Mouse (Mus musculus) midbrain, postnatal 0 days (tissue): ENCODE data around the gene Rpl12. TPM values are rescaled to one million over a fixed set of nuclear protein-coding genes. Genes with fewer than 3 reads are reported as not detected.
A peak's percentile ranks its signal among the peaks of the same experiment; 100 is the strongest.

Experiments used
- ATAC-seq: fragments of 200-750 bp; cut with Nextera tagmentation; 2 replicates; pipeline ENCODE4 v1.8.0; 2017; ENCODE audit warnings: moderate number of reproducible peaks, mild to moderate bottlenecking, moderate TSS enrichment, moderate library complexity; ENCODE audit not compliant: low FRiP score
- DNase-seq: peaks from one replicate; pipeline ENCODE4 v3.0.0-alpha.2; 2015; ENCODE audit warnings: low spot score
- H3K27ac ChIP-seq: fragments of 300-500 bp; sonication (generic); 2 replicates; pipeline ENCODE4 v1.5.1; 2014; ENCODE audit warnings: low read depth, mild to moderate bottlenecking, low read length, mixed read lengths
- H3K27me3 ChIP-seq: fragments of 300-500 bp; sonication (generic); 2 replicates; pipeline ENCODE4 v1.6.1; 2014; ENCODE audit warnings: low read length, control low read depth, mixed read lengths; ENCODE audit not compliant: insufficient read depth
- H3K36me3 ChIP-seq: fragments of 300-500 bp; sonication (generic); 2 replicates; pipeline ENCODE4 v1.6.1; 2014; ENCODE audit warnings: low read length, control low read depth, mixed read lengths; ENCODE audit not compliant: insufficient read depth
- H3K4me1 ChIP-seq: fragments of 300-500 bp; sonication (generic); 2 replicates; pipeline ENCODE4 v1.6.1; 2014; ENCODE audit warnings: mild to moderate bottlenecking, control low read depth, antibody characterized with exemption, low read length, mixed read lengths; ENCODE audit not compliant: insufficient read depth
- H3K4me2 ChIP-seq: fragments of 300-500 bp; sonication (generic); 2 replicates; pipeline ENCODE4 v1.6.1; 2014; ENCODE audit warnings: low read depth, mild to moderate bottlenecking, low read length, mixed read lengths; ENCODE audit not compliant: poor library complexity, severe bottlenecking
- H3K4me3 ChIP-seq: fragments of 300-500 bp; sonication (generic); 2 replicates; pipeline ENCODE4 v1.5.1; 2014; ENCODE audit warnings: low read depth, mild to moderate bottlenecking, low read length, moderate library complexity
- H3K9ac ChIP-seq: fragments of 300-500 bp; sonication (generic); replicated peaks from 2 replicates; pipeline ENCODE4 v1.6.1; 2014; ENCODE audit warnings: mild to moderate bottlenecking, low read length, moderate library complexity, mixed read lengths; ENCODE audit not compliant: poor library complexity, severe bottlenecking
- H3K9me3 ChIP-seq: fragments of 300-500 bp; sonication (generic); 2 replicates; pipeline ENCODE4 v1.6.1; 2016; ENCODE audit warnings: low read length, control low read depth
- CTCF ChIP-seq: IDR thresholded peaks from 2 replicates; pipeline ENCODE4 v1.5.1; 2016; ENCODE audit warnings: antibody characterized with exemption, mild to moderate bottlenecking
- WGBS: fragments of 180-500 bp; shearing (Covaris S2); extraction: QIAGEN DNeasy Blood & Tissue Kit; methylation state at CpG from one replicate; pipeline ENCODE4 v1.1.7; 2014; 5-methylcytosine and 5-hydroxymethylcytosine counted together
- polyA plus RNA-seq: library from polyadenylated mRNA; unstranded; fragments of >200 nt; fragmentation: Nextera tagmentation; extraction: Ambion mirVana; gene quantifications from 2 replicates; pipeline ENCODE4 v1.2.1, GENCODE M21; 2015
- total RNA-seq: library from RNA; depleted of rRNA; stranded (reverse); fragments of >200 nt; gene quantifications from 2 replicates; pipeline ENCODE4 v1.2.3, GENCODE M21; 2014

Rpl12 gene
- total and polyA plus RNA-seq, 2 experiments from 2014 or later: 102 to 196 TPM

DNA sequence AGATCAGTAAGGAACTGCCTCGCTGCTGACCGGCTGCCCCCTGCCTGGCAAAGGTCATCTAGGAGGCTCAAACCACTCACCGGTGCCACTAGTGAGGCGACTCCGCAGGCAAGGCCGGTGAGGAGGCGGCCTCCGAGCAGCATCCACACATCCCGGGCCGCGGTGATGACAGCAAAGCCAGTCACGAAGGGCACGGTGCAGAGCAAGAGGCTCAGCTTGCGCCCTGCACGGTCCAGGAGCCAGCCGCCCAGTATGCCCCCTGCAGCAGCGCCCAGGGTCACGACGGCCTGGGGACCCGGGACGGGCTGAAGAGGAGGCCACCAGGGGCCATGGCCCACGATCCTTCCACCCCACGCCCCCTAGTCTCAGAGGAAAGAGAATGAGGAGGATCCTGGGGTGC lies 19.9 kb downstream of the Rpl12 start:
- H3K9ac ChIP-seq: peak overlapping the region; percentile 91
- ATAC-seq: peak; percentile 41
- H3K4me3 ChIP-seq: peak overlapping the region; percentile 80
- H3K36me3 ChIP-seq: peaks cover 9% of the 10 kb centered on the region
- no peaks in the 10 kb centered on the region for H3K27me3 ChIP-seq
- H3K9me3 ChIP-seq: no peaks in the 10 kb centered on the region
- peak overlapping the region; percentile 77 for H3K27ac ChIP-seq
- TF ChIP-seq CTCF: no peak
- DNase-seq: no peak
- 1% methylated on average over 23 of the region's 23 CpGs for WGBS
- peak overlapping the region; percentile 95 for H3K4me2 ChIP-seq
- no peaks in the 10 kb centered on the region for H3K4me1 ChIP-seq

DNA sequence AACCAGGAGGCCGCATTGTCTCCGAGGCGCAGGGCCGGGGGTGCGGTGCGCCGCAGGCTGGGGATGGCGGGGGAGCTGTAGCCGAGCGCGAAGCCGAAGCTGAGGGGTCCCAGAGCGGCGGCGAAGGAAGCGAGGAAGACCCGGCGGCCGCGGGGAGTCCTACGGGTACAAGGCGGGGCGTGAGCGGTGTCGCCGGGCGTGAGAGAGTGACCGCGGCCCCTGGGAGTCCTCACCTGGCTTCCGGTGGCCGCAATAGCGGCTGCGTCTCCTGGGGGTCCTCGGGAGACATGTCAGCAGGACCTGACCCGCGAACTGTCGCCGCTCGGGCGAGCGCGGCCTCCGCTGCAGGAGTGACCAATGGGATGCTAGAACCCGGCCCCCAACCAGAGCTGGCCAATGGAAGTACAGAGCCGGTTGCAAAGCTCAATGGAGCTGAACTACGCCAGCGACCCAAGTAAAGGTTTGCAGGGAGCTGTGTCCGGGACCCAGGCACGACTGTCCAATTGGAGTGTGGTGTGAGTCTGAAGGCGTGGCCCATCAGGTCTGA lies 20.4 kb downstream of the Rpl12 start, which contains the start of gene Slc2a8:
Gene Slc2a8 (minus strand): TSS at position 359 of the 547 bp plus-strand sequence.
- TF ChIP-seq CTCF: 0 out of 2 replicates have a peak, but pooled peaks have one; percentile 1
- under 1% methylated on average over 45 of the region's 50 CpGs for WGBS
- no peaks in the 10 kb centered on the region for H3K4me1 ChIP-seq
- H3K27ac ChIP-seq: peak within 1 kb of the TSS; percentile 77
- ATAC-seq: peak; percentile 97
- peak within 1 kb of the TSS; percentile 95 for H3K4me2 ChIP-seq
- H3K27me3 ChIP-seq: no peaks in the 10 kb centered on the region
- peaks cover 10% of the 10 kb centered on the region for H3K36me3 ChIP-seq
- H3K4me3 ChIP-seq: peak within 1 kb of the TSS; percentile 80
- peak within 1 kb of the TSS; percentile 91 for H3K9ac ChIP-seq
- no peaks in the 10 kb centered on the region for H3K9me3 ChIP-seq
- DNase-seq: peak; percentile 97

DNA sequence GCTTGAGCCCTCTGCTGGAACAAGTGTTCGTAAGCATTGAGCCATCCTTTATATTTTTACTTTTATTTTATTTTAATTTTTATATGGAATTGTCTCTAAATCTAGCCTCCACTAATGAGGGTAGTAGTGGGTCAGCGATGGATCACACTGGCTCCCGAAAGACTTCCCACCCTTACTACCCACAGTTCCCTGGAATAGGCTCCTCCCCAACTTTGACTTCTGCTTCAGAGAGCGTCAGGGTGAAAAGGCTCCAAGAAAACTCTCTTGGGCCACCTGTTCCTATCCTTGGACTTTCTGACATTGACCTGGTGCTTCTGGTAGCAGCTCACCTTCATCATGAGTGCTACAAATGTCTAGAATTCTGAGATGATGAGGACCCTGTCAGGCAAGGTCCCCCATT lies 21.3 kb downstream of the Rpl12 start:
- Histone ChIP-seq H3K36me3 (peaks cover 12% of the 10 kb centered on the region), H3K27ac (no peak overlapping the region), H3K4me2 (peak overlapping the region; percentile 95), H3K9ac (no peak overlapping the region), H3K4me3 (peak overlapping the region; percentile 80; the same call in 1 of the 2 replicates), H3K4me1 (no peaks in the 10 kb centered on the region), H3K9me3 (no peaks in the 10 kb centered on the region), H3K27me3 (no peaks in the 10 kb centered on the region)
- ATAC-seq (no peak), DNase-seq (no peak)
- peak; percentile 35; the same call in 1 of the 2 replicates for TF ChIP-seq CTCF
- WGBS: 3% methylated on average over 4 of the region's 4 CpGs

DNA sequence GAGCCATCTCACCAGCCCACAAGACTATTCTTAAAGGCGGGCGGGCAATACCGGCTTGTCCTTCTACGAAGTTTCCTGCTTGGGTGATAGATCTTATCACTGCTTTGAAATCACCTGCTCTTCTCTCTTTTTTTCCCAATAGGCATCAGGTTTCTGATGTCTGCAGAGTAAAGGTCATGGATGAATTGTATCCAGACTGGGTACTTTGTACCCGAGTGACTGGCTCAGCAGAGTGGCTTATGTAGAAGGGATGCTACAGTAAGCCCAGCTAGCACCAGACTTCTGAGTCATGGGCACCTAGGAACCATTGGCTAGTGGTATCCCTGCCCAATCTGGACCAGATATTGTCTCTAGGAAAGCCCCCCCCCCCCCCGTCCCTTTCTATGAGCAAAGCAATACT lies 22.3 kb downstream of the Rpl12 start:
- 58% methylated on average over 6 of the region's 6 CpGs for WGBS
- H3K9ac ChIP-seq: no peak overlapping the region

DNA sequence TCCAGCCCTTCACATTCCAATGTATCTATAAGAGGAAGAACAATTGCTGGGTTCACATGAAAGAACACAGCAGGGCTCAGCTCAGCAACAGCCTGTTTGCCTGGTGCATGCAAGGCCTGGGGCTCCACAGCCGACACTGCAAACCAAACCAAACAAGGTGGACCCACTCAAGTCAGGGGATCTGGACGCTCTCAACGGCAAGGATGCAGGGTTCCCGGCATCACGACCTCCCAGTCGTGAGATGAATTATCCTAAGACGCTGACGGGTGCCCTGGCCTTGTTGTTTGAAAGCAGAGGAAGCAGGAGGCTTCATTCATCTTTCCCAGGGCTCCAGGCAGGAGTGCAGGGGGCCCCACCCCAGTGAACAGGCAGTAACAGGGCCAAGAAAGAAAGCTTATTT lies 24.5 kb downstream of the Rpl12 start:
- Histone ChIP-seq H3K9ac (no peak overlapping the region), H3K27me3 (no peaks in the 10 kb centered on the region), H3K9me3 (no peaks in the 10 kb centered on the region), H3K4me3 (no peak overlapping the region), H3K4me2 (no peak overlapping the region), H3K36me3 (peaks cover 7% of the 10 kb centered on the region), H3K4me1 (no peaks in the 10 kb centered on the region), H3K27ac (no peak overlapping the region)
- 67% methylated on average over 8 of the region's 8 CpGs for WGBS
- ATAC-seq (no peak), DNase-seq (no peak)
- TF ChIP-seq CTCF: no peak

More for the DNA sequence above, 22.3 kb downstream of the Rpl12 start:
- DNase-seq (no peak), ATAC-seq (no peak)
- H3K27ac ChIP-seq: no peak overlapping the region
- H3K27me3 ChIP-seq: no peaks in the 10 kb centered on the region
- H3K4me1 ChIP-seq: no peaks in the 10 kb centered on the region
- TF ChIP-seq CTCF: no peak
- H3K36me3 ChIP-seq: peaks cover 7% of the 10 kb centered on the region
- H3K9me3 ChIP-seq: no peaks in the 10 kb centered on the region
- H3K4me2 ChIP-seq: no peak overlapping the region
- H3K4me3 ChIP-seq: no peak overlapping the region

DNA sequence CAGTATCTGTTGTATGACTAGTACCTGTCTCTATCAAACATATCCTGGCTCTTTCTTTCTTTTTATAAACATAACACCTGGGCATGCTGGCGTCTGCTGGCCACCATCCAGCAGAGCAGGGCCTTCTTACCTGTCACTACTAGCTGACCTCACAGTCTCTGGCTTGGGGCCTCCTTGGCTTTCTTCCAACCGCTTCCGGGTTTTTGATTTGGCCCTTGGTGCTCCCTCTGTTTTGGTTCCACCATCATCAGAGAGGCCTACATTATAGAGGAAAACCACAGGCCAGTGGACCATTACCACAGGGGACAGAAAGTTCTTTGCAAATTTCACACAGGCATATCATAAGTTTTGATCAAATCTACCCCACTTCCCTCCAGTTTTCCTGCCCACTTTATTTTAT lies 28.0 kb downstream of the Rpl12 start:
- no peak for DNase-seq
- TF ChIP-seq CTCF: no peak
- 78% methylated on average over 3 of the region's 3 CpGs for WGBS
- Histone ChIP-seq H3K27ac (no peak overlapping the region), H3K9ac (no peak overlapping the region), H3K4me2 (no peak overlapping the region), H3K27me3 (no peaks in the 10 kb centered on the region), H3K9me3 (no peaks in the 10 kb centered on the region), H3K36me3 (peaks cover 16% of the 10 kb centered on the region), H3K4me1 (no peaks in the 10 kb centered on the region), H3K4me3 (no peak overlapping the region)
- no peak for ATAC-seq
